Mouse (Mus musculus): ENCODE measurements around the gene Cyp2c67. TPM values are rescaled to one million over a fixed set of nuclear protein-coding genes. Genes with fewer than 3 reads are reported as not detected.

Cyp2c67 gene
- polyA plus RNA-seq (2014; fragmentation: Illumina TruSeq; extraction: RNeasy Lipid Tissue Mini Kit (QIAGEN cat#74804); ENCODE audit: low read depth, low replicate concordance), result not detected

GRCm38 (mm10) chr19:39648938-39649337 lies at the start of gene Cyp2c67:
TSS of gene Cyp2c67 (minus strand) at chr19:39649051.

Other genes with a start within 250 kb of the Cyp2c67 start
- not detected for gene Cyp2c38, start 186.0 kb downstream of the Cyp2c67 start, polyA plus RNA-seq (2014; fragmentation: Illumina TruSeq; extraction: RNeasy Lipid Tissue Mini Kit (QIAGEN cat#74804); ENCODE audit: low read depth, low replicate concordance)
- not detected for gene Cyp2c39, start 138.2 kb downstream of the Cyp2c67 start, polyA plus RNA-seq (2014; fragmentation: Illumina TruSeq; extraction: RNeasy Lipid Tissue Mini Kit (QIAGEN cat#74804); ENCODE audit: low read depth, low replicate concordance)
- not detected for gene Cyp2c68, start 92.0 kb upstream of the Cyp2c67 start, polyA plus RNA-seq (2014; fragmentation: Illumina TruSeq; extraction: RNeasy Lipid Tissue Mini Kit (QIAGEN cat#74804); ENCODE audit: low read depth, low replicate concordance)
- not detected for gene Cyp2c40, start 163.8 kb upstream of the Cyp2c67 start, polyA plus RNA-seq (2014; fragmentation: Illumina TruSeq; extraction: RNeasy Lipid Tissue Mini Kit (QIAGEN cat#74804); ENCODE audit: low read depth, low replicate concordance)
- not detected for gene Cyp2c69, start 237.7 kb upstream of the Cyp2c67 start, polyA plus RNA-seq (2014; fragmentation: Illumina TruSeq; extraction: RNeasy Lipid Tissue Mini Kit (QIAGEN cat#74804); ENCODE audit: low read depth, low replicate concordance)

Measured in adipose tissue, adult 10 weeks (tissue).